Mouse (Mus musculus): ENCODE results near the gene Fam131b. TPM values are rescaled to one million over a fixed set of nuclear protein-coding genes. Genes with fewer than 3 reads are reported as not detected.

The Fam131b gene
- total RNA-seq (2021) = 100 to 1,000 TPM; 123 to 133 TPM

DNA sequence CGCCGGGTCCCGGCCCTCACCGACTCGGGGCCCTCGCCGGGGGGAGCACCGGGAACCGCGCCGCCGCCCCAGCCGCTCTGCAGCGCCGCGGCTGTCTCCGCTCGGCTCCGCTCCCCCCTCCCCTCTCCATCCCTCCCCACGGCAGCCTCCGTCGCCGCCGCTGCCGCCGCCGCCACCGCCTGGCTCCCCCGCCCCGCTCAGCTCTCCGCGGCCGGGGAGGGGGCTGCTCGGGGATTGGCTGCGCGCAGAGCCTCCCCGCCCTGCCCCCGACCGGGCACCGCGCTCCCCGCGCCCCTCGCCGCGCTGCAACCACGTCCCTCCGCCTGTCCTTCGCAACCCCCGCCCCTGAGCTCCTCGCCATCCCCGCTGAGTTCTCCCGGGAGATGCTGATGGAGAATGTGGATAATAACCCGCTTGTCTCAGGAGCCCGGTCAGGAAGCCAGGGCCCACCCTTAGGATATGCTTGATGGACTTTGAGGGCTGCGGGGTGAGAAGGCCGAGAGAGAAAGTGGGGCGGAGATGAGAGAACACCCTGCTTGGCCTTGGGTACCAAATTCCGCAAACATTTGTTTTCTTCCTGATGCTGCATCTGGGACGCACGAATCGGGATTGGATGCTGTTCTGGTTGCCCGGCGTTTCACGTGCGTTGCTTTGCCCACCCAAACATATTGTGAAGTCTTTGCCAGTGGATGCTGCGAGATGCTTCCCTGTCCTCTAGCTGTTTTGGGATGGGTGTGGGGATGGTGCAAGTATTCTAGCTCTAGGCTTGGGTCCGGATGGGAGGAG is at the start of gene Fam131b:
Gene Fam131b (minus strand): TSS at position 162 of the 786 bp plus-strand sequence.
- DNase-seq (ENCODE audit: extremely low spot score in 1 of 2, low spot score in 2 of 2) = peak; percentile 63 to 86
- intact Hi-C loops (cut with DNase I) = loop anchor here (5.0 kb wide), 2 partner anchors 57 to 258 kb away; no protein-coding TSS in a partner anchor

DNA sequence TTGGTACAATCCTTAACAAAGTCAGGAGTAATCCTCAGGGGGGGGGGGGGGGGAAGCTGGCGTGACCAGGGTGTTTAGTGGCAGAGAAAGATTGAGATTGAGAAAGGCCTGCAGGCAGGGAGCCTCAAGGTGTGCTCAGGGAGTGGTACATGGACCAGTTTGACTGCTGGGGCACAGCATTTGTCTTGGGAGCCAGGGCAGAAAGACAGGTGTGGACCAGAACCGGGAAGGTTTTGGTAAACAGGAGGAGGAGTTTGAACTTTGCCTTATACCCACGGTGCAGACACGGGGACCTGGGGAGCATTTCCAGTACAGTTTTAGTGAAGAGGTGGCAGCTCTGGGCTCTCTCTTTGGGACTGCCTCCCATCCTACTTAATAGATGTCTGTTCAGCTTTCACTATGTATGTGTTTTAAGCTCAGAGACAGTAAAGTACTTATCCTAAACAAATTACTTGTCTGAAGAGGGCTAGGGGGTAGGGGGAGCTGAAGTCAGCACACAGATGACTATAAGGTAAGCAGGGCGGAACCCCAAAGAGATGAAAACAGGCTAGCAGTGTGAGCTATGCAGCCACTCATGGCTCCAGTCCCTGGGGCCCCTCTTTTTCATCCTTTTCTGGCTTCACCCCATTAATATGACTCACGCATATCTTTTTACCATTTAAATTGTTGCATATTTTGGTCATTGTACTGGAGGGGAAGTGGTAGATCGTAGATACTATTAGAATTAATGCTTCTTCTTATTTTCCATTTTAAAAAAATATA is 49.4 kb upstream of the Fam131b start:
- intact Hi-C loops (cut with DNase I) = loop anchor here (10.0 kb wide), 1 partner anchor 211 kb away; no protein-coding TSS in a partner anchor
- DNase-seq (ENCODE audit: extremely low spot score in 1 of 2, low spot score in 2 of 2) = no peak

- intact Hi-C loops (cut with DNase I) = loop anchor here (10.0 kb wide), 1 partner anchor 212 kb away; no protein-coding TSS in a partner anchor
- peak in 1 of 2 experiments; percentile 63 for DNase-seq (ENCODE audit: extremely low spot score in 1 of 2, low spot score in 2 of 2)
These were observed 48.5 kb upstream of the Fam131b start, which contains the start of gene Epha1 for GRCm38 (mm10) chr6:42372816-42373547. Gene Epha1, minus strand, starts transcription at chr6:42373268.

- intact Hi-C loops (cut with DNase I) = loop anchor here (10.0 kb wide), 1 partner anchor 212 kb away; no protein-coding TSS in a partner anchor
- DNase-seq (ENCODE audit: extremely low spot score in 1 of 2, low spot score in 2 of 2) = no peak
These were observed 48.0 kb upstream of the Fam131b start for GRCm38 (mm10) chr6:42372421-42372815.

DNA sequence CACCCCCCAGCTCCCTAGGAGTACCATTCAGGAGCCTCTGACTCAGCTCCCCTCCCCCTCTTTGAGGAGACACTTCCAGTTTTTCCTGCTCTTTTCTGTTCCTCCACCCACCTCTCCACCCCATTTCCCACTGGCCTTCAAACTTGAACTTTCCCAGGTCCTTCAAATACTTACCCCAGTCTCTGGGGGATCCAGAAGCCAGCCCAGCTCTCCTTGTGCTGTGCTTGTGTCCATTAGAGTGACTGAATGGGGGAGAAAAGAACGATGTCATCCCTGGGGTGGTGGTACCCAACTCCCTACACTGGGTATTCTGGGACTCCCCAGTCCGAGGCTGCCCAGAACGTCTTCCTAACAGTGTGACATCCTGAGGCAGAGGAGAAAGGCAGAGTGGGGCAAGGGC is 47.6 kb upstream of the Fam131b start:
- intact Hi-C loops (cut with DNase I) = loop anchor here (10.0 kb wide), 1 partner anchor 213 kb away; no protein-coding TSS in a partner anchor
- DNase-seq (ENCODE audit: extremely low spot score in 1 of 2, low spot score in 2 of 2) = no peak

DNA sequence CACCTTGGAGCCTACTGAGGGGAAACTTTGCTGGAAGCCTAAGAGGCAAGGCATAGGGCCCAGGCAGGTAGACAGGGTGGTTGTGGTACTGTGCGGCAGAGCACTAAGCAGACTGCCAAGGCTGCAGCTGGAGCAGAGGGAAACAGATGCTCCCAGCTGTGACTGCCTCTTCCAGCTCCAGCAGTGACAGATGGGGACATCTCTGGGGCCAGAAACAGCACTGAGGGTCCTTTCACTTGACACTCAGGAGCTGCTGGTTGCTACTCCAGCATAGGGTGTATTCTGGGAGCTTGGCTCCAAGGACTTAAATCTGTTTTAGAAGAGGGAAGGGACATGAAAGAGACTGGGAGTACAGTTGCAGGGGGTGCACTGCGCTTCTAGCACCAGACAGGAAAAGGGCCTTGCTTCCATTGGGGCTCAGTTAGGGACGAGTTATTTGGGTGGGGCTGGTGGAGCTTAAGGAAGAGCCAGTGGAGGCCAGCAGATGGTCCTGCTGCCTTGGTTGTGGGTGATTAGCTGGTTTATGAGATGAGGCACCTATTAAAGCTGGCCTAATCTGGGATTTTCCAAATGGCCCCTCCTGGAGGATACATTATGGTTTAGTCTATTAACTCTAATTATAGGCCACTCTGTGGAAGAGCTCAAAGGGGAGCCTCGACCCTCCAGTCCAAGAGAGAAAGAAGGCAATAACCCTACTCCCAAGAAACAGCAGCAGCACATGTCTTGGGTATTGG is 46.4 kb upstream of the Fam131b start:
- no peak for DNase-seq (ENCODE audit: extremely low spot score in 1 of 2, low spot score in 2 of 2)
- intact Hi-C loops (cut with DNase I) = loop anchor here (10.0 kb wide), 1 partner anchor 214 kb away; no protein-coding TSS in a partner anchor

DNA sequence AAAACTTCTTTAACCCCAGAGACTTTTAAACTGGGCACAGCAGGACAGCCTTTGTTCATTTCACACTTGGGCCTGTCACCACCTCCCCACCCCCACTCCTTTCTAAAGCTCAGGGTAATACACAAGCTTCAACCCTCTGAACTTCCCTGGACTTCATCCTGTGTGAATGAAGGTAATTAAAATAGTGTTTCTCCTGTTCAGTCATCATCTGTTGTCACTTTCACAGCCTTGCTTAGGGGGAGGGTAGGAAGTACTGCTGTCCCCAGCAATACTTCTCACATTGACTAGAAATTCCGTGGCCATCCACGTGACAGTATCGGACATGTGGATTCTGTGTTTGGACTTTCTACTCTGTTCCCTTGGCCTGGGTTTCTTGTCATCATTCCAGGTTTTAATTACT is 45.4 kb upstream of the Fam131b start:
- intact Hi-C loops (cut with DNase I) = loop anchor here (10.0 kb wide), 1 partner anchor 215 kb away; no protein-coding TSS in a partner anchor

DNA sequence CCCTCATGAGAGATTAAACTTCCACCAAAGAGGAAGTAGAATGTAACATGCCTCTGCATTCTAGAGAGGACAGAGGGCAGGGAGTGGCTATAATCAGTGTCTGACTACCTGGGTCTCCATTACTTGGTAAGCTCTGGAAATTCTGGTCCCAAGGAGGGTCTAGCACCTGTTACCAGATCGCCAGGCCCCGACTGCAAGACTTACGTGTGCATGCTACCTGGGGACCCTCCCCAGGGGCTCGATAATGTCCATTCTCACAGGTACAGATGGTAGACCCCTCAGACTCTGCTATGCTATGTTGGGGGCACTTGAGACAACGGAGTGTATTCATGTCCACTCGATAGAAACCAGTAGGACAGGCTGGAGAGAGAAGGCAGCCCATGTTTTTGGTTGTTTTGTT is 40.8 kb upstream of the Fam131b start:
- DNase-seq (ENCODE audit: extremely low spot score in 1 of 2, low spot score in 2 of 2) = no peak
- intact Hi-C loops (cut with DNase I) = no loop called here

More for the DNA sequence above, 45.4 kb upstream of the Fam131b start:
- no peak for DNase-seq (ENCODE audit: extremely low spot score in 1 of 2, low spot score in 2 of 2)

- no peak for DNase-seq (ENCODE audit: extremely low spot score in 1 of 2, low spot score in 2 of 2)
- intact Hi-C loops (cut with DNase I) = no loop called here
These were observed 40.2 kb upstream of the Fam131b start for GRCm38 (mm10) chr6:42364607-42365006.

DNA sequence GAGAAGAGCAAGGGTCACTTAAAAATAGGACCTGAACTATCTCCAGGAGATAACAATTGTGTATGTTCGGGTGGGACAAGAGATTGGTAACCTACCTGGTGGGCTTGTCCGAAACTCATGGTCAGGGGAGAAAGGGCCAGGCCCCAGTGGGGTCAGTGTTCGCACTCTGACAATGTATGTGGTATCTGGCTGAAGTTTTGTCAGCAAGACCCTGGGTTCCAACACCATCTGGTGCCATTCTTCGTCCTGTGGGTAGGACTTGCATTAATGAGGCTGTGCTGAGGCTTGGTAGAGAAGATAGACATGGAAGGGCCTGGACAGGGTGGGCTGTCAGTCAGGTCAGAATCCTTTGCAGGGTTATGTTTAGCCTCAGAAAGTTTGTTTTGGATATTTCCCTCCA is 39.6 kb upstream of the Fam131b start:
- DNase-seq (ENCODE audit: extremely low spot score in 1 of 2, low spot score in 2 of 2) = no peak
- intact Hi-C loops (cut with DNase I) = no loop called here

DNA sequence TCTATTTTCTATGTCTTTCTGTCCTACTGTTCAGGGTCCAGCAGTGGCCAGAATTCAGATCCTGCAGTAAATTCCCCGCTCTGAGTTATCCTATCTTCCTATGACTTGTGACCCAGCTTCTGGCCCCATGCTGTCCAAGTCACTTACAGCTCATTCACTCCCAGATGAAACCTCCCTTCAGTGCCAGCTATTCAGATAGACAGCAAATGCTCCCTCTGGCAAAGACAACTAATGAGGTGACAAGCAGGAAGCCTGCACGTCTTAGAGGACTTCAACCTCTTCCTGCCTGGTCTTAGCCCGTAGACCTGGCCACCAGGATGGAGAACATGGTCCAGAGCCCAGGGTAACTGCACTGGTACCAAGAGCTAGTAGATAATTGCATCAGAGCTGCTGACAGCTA is 38.5 kb upstream of the Fam131b start:
- intact Hi-C loops (cut with DNase I) = no loop called here
- no peak for DNase-seq (ENCODE audit: extremely low spot score in 1 of 2, low spot score in 2 of 2)

DNA sequence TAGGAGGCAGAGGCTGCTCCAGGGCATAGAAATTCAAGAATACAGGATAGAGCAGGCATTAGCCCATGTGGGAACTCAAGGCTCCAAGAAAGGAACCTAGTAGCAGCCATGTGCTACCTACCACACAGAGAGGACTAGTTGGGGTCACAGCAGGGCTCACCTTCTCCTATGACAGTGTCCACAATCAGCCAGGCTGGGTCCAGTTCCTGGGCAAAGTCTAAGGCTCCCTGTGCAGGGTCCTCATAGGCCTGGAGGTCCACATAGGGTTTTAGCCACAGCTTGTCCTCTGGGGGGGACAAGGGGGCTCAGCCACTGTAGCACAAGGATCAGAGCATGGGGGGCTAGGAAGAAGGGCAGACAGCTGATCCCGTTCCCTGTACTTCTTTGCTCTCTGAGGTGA is 38.1 kb upstream of the Fam131b start:
- no peak for DNase-seq (ENCODE audit: extremely low spot score in 1 of 2, low spot score in 2 of 2)
- intact Hi-C loops (cut with DNase I) = no loop called here

DNA sequence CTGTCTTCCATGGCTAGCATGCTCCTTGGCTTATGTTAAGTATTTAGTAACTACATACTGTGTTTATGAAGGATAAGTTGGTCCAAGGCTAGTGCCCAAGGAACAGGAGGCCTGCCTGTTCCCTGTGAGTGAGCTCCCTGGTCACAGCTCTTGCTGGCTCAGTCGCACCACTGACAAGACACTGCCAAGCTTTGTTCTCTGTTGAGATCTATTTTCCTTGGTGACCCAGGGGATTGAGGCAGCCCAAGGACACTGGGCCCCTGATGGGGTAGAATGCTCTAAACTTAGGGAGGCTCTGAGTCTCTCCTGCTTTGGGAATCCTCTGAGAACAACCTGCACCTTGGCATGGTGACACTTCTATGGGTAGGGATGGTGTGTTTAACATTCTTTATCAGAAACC is 37.6 kb upstream of the Fam131b start:
- intact Hi-C loops (cut with DNase I) = no loop called here
- no peak for DNase-seq (ENCODE audit: extremely low spot score in 1 of 2, low spot score in 2 of 2)

DNA sequence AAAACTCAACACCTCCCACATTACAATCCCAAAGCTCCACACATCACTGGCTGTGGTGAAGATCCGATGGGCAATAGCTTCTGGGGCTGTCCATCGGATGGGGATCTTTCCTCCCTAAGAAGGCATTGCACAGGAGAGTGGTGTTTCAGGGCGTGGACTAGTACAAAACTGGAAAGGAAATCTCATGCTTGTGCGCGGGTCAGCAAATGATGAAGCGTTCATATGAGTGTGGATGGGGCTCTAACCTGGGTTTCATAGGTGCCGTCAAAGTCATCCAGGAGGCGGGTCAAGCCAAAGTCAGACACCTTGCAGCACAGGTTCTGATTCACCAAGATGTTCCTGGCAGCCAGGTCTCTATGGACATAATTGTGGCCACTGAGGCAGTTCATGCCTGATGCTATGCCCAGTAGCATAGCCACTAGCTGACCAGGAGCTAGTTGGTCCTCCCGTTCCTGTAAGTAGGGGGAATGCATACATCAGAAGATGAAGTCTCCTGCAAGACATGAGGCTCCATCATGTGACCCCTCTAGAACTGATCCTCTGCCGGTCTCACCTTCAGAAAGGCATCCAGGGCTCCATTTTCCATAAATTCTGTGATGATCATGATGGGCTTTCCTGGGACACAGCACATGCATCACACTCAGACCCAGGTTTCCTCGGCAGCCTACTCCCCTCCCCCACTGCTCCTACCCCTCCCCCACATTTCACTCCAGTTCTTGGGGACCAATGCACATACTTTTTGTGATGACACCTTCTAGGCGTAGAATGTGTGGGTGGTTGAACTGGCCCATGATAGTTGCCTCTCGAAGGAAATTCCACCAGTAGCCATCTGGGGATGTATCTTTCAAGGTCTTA is 36.8 kb upstream of the Fam131b start:
- no peak for DNase-seq (ENCODE audit: extremely low spot score in 1 of 2, low spot score in 2 of 2)
- intact Hi-C loops (cut with DNase I) = no loop called here

GRCm38 (mm10) chr6:42360231-42360840 is 35.9 kb upstream of the Fam131b start:
- intact Hi-C loops (cut with DNase I) = no loop called here

GRCm38 (mm10) chr6:42359364-42360147 is 35.1 kb upstream of the Fam131b start:
- intact Hi-C loops (cut with DNase I) = no loop called here
- DNase-seq (ENCODE audit: extremely low spot score in 1 of 2, low spot score in 2 of 2) = no peak

More at GRCm38 (mm10) chr6:42360231-42360840, 35.9 kb upstream of the Fam131b start:
- no peak for DNase-seq (ENCODE audit: extremely low spot score in 1 of 2, low spot score in 2 of 2)

All from left cerebral cortex, postnatal 10 days (tissue).